Mouse (Mus musculus) CD4-positive, CD25-positive, alpha-beta regulatory T cell, adult 2 months (primary cell): Measurements from ENCODE around the gene Kdm1a.
A peak's percentile ranks its signal among the peaks of the same experiment; 100 is the strongest.

Experiments used
- DNase-seq: peaks from one replicate; pipeline ENCODE4 v3.0.0-alpha.2; 2012; ENCODE audit warnings: low read depth, low spot score

The Kdm1a gene

DNA sequence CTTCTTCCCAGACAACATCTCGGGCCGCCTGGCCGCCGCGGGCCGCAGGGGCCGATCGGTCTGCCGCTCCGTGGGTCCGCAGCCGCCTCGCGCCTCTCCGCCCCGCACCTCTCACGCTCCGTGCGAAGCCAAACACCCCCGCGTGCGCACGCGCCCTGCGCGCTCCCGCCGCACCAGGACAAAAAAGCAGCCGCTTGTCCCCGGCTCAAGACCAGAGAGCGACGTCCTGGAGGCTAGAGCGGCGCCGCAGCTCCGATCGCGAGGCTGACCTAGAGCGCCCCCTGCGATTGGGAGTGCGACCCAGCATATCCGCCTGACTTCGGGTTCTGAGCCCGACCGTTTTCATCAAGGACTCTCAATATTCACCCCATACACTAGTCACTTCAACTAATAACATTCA lies at the start of gene Kdm1a:
Gene Kdm1a (minus strand): TSS at position 156 of the 400 bp plus-strand sequence.
- peak; percentile 98 for DNase-seq

DNA sequence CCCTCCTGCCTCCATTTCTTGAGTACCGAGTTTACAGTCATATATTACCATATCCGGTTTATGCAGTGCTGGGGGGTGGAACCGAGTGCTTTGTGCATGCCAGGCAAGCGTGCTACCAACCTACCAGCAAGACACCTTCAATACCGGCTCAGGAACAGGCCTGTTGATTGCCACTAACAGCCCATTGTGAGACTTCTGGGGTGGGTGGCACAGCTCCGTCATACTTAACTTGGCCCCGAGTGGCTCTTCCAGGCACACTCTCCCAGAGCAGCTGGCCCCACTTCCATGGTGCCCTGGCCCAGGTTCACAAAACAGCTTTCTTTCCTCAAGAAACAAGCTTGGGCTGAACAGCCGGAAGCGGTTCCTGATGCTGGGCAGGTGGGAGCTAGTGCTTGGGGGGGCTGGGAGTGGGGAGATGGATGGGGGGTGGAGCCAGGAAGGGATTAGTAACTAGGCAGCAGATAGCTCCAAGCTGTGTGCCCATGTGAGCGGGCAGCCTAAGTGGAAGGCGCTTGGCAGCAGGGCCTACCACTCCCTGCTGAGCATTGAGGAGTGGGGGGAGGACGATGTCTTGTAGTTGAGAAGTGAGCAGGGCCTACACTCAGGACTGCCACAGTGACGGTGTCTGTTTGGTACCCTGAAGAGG lies 49.5 kb upstream of the Kdm1a start:
- DNase-seq, result no peak

DNA sequence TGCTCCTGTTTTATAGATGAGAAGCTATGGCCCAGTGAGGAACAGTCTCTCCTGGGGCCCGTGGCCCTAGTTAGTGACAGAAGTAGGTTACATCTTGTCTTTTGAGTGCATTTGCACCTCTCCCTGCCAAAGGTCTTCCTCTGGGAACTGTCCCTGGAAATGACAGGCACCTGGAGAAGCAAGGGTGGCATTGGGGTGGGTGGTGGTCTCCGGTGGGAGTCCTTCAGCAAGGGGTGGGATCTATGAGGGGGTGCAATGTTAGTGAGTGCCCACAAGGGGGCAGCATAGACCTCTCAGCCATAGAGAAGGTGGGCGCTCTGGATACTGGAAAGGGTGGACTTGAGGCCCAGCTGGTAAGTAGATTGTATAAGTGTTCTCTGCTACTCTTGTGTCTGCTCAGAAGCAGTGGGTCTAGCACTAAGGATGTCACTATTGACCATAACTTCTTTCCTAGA lies 48.9 kb upstream of the Kdm1a start:
- peak; percentile 63 for DNase-seq

DNA sequence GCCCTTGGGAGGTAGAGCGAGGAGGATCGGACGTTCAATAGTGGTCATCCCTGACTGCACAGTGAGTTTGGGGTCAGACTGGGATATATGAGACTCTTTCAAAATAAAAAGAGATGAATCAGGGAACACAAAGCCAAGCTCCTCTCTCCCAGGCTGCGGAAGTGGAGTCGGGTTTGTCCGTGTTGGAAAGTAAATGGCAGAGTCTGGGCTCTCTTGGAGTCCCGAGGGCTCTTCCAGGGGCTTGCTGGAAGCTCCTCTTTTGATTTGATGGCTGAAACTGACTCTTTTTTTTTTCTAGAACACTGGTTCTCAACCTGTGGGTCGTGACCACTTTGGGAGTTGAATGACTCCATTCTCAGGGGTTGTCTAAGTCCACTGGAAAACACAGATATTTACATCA lies 47.7 kb upstream of the Kdm1a start:
- no peak for DNase-seq

DNA sequence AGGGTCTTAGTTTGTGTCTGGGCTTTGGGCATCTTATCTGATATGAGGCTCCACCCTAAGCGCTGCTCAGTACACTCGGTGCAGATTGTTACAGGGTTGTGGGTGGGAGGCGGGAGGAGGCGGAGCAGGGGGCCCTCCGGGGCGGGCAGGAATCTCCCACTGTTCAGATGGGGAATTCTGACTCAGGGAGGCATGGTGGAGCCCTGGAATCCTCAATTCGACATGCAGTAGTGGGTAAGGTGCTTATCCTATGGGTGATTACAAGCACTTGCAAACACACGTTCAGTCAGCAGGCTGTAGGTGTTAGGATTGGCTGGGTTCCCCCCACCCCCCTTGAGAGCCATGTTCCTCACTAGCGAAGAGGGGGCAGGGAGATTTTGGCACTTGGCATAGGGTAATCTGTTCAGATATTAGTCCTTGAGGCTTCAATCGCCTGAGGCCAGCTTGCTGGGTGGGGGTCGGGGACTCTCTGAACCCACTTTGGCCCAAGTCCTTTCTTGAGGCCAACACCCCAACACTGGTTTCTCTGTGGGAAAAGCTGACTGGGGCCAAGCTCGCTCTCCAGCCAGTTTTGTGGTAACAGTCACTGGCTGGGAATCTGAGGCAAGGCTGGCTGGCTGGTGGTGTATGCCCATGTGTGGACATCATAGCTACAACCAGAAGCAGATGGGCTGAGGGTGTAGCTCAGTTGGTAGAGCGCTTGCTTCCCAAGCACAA lies 47.1 kb upstream of the Kdm1a start:
- DNase-seq, result no peak

DNA sequence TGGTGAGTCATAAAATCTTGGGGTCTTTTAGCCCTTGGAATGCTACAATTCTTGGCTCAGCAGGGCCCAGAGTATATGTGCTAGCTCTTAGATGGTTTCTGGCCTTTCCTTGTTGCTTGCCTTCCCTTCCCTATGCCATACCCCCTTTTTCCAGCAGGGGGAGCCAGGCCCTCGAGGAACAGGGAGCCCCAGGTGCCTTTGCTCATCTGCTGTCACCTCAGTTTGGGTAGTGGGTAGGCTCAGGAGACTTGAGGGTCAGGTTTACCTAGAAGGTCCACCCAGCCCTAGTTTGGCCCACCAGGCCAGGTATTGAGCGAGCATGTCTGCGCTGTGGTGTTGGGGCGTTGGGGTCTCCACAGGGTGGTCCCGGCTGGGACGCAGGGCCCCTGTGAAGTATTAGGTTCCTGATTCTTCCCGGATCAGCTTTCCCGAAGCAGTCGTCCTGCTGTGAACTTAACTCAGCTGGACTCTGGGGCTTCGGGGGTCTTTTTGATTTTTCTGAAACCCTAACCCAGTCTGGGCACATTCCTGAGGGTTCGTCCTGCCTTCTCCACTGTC lies 46.5 kb upstream of the Kdm1a start:
- peak; percentile 81 for DNase-seq

DNA sequence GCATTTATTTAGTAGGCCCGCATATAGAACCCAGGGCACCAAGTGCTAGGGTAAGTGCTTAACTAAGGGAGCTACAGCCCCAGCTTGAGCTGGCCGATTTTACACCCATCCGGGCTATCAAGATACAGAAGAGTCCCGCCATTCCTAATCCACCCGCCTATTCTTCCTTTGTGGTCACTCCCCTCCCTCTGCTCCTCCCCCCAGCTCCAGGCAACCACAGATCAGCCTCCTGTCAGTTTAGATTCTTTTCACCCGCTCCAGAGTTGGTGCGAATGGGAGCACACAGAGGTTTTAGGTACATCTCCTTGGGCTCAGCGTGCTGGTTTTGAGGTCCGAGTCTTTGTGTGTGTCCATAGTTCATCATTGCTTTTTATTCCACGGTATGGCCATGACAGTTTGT lies 36.4 kb upstream of the Kdm1a start:
- DNase-seq, result no peak

DNA sequence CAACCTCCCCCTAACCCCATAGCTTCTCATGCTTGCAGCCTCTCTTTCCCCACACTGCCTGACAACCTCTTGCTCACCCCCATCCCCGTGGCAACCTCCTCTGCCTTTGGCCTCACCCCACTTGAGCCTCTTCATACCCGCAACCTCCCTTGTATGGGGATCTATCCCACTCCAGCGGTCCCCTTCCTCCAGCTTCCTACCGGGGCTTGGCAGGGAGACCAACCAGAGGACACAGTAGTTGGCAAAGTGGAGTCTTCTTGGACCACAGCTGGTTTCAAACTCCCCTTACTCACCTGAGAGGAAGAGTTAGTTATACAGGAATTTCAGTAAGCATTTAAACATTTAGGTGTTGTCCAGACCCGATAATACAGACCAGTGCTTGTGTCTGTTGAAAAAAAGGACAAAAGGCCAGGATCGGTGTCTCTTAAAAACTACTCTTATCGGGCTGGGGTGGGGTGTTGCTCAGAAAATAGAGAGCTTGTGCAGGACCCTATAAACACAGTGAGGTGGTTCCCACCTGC lies 35.8 kb upstream of the Kdm1a start:
- DNase-seq, result no peak

DNA sequence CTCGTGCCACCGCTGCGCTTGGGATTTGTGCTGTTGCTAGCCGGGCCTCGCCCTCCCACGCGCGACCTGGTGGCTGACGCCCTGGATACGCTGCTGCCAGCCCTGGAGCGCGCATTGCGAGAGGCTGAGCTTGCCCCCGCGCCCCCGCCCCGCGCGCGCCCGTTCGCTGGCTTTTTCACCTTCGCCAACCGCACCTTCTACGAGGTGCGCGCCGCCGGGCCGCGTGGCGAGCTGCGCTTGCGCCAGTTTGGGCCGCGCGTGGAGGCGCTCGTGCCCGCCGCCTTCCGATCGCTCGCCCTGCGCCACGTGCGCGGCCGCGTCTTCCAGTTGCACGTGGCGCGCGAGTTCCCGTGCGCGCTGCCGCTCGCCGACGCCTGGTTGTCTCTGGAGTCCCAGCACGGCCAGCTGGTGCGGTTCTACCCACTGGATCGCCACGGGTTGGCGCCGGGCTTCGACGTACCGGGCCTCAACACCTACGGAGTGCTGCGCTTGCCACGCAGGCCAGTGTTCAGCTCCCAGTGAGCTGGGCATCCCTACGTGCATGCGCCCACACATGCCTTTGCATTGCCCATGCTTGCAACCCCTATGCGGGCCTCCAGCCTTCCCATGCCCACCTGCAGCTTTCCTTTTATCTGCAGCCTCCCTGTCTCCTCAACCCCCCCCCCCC lies 35.2 kb upstream of the Kdm1a start:
- peak; percentile 25 for DNase-seq

DNA sequence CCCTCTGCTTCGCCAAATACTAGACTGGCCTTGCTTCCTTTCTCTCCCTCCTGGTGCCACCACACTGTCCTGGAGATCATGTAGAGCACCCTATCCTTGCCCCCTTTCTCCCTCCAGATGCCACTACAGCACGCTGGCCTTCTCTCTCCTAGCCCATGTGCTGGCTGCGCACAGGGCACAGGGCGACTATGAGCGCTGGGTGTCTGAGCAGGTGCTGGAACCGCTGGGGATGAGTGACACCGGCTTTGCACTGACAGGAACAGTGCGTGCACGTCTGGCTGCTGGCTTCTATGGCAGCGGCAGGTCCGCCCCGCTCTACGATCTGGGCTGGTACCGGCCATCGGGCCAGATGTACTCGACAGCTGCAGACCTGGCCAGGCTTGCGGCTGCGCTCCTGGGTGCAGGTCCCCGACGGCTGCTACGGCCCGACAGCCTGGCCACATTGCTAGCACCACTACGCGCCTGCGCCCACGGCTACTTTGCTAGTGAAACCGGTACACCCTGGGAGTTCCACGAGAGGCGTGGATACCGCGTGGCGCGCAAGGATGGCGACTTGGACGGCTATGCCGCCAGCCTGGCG lies 34.5 kb upstream of the Kdm1a start:
- no peak for DNase-seq

DNA sequence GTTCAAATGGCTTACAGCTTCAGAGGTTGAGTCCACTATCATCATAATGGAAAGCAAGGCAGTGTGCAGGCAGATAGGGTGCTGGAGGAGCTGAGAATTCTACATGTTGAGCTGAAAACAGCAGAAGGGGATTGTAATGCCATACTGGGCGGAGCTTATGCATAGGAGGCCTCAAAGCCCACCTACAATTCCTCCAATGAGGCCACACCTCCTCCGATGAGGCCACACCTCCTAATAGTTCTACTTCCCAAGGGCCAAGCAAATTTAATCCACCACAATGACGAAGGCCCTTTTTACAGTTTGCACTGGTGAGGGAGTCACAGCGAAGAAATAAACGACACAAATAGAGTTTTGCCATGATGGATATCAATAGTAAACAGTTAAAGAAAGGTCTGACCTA lies 34.0 kb upstream of the Kdm1a start:
- no peak for DNase-seq

DNA sequence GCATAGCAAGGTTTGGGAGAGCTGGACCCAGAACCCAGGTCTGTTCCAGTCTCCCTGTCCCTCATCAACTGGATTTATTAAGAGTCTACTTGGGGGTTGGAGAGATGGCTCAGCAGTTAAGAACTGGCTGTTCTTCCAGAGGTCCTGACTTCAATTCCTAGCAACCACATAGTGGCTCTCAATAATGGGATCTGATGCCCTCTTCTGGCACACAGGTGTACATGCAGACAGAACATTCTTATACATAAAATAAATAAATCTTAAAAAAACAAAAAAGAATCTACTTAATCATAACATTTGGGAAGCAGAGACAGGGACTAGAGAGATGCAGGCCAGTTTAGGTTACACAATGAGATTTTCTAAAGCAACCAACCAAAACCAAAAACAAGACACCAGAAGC lies 33.5 kb upstream of the Kdm1a start:
- DNase-seq, result no peak

DNA sequence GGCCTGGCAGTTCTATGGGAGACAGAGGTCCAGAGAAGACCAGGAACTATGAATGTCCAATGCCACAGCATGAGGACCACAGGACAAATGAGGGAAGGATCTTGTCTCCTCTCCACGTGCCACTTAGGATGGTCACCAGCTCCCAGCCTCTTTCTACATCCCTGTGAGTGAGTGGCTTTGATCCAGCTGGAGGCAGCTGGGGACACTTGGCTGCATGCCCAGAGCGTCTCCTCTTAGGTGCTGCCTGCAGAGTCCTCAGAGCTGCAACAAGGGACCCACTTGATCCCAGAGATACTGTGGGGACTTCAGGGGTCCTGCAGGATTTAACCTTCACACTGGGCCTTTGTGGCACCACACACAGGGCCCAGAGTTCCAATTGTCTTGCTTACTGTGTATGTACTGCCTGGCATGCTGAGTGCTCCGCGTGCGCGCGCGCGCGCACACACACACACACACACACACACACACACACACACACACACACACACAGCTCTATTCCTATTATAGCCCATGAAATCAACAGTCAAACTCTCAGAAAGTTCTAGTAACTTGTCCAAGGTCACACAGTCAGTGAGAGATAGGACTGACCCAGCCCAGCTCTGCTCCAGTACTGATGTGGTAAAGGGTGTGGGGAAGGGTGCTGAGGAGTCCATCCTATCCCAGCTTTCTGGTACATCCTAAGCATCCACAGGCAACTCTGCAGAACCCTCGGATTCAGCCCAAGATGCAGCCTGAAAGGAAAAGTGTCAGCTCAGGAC lies 28.9 kb upstream of the Kdm1a start:
- DNase-seq, result no peak

DNA sequence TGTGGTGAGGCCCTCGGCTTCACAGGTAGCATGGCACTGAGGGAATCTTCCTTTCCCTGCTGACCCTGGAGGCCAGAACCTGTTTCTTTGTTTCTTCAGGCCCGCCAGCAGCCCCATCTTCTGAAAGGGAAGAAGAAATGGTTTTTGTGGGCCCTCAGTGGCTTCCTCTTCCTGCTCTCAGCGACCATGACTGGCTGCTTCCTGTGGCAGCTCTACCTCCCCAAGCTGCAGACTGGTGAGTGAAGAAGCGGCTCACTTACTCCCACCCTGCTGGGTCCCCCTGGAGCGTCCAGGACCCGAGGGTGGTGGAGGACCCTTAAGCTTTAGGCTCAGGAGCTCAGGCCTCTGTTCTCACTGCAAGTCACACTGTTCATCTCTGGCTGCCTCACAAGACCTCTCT lies 24.1 kb upstream of the Kdm1a start:
- peak; percentile 36 for DNase-seq

DNA sequence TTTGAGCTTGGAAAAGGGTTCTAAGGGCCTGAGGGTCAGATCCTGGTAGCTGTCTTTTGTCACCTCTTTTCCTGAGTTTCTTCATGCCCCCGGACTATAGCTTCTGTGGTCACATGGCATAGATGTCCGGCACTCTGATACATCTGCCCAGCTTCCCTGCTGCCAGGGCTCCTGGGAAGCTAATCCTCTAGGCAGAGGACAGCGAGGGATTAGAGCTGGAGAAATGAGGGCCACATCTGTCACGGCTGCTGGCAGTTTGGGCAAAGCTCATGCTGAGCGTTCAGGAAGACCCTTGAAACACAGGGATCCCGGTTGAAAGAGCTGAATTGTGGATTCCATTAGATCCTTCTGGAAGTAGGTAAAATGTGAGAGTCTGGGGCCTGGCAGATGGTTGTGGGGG lies 19.9 kb upstream of the Kdm1a start, which contains the start of gene Lactbl1:
Gene Lactbl1 (plus strand): TSS at position 234 of the 400 bp plus-strand sequence.
- DNase-seq, result no peak

DNA sequence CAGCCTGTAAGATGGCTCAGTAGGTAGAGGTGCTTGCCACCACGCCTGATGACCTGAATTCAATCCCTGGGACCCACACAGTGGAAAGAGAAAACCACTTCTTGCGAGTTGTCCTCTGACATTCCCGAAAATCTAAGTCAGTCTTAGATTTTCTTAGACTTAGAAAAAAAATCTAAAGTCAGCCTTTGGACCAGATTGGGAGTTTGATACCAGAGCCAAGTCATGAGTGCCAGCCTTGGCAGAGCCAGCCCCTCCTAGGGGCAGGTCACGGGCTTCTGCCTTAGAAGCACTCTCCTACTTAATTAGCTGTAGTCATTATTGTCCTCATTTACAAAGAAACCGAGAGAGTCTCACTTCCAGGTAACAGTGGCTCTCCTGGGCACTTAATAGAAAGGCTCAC lies 19.4 kb upstream of the Kdm1a start:
- no peak for DNase-seq

DNA sequence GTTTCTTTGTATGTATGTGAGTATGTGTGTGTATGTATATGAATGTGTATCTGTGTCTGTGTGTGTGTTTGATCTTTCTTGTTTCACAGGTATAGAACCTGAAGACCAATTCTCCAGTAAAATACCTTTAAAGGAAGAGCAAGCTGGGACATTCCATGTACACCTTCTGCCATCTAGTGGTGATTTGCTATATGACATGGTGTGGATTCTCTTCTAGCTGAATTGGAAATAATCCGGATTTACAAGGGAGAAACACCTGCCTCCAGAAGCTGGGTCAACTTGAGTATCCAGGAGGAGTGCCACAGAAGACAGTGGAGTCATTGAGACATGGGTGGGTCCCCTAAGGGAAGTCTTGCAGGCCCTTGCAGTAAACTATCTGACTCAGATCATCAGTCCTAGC lies 18.8 kb upstream of the Kdm1a start:
- peak; percentile 77 for DNase-seq

DNA sequence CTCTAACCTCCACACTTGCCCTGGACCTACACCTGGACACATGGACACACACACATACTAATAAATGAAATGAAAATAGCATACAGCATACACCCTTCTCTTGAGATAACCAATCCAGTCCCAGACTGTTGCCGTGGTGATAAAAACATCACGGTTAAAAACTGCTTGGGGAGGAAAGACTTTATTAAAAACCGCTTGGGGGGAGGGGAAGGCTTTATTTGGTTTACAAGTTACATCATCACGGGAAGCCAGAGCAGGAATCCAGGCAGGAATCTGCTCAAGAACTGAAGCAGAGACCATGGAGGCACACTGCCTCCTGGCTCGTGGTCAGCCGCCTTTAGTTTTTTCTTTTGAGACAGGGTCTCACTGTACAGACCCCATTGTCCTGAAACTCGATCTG lies 11.1 kb upstream of the Kdm1a start:
- DNase-seq, result no peak

DNA sequence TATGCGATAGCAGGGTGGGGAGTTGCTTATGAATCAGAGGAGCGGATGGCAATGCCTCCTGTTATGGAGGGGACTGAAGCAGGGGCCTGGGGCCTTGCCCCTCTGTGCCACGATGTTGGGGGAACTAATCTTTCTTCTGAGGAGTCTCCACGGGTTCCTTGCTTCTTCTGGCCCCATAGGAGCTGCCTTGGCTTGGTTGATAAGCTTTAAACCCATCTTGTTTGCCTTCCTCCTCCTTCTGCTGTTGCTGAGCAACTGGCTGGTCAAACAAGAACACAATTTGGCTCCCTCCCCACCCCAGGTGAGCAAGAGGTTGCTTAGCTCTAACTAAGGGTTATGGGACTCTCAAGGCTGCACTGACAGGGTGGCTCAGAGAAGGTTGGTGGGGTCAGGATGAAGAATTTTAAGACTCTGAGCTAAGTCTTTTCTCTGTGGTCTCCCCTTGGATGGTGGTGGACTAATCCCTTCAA lies 7.9 kb upstream of the Kdm1a start, which contains the start of gene Tex46:
Gene Tex46 (plus strand): TSS at position 51 of the 470 bp plus-strand sequence.
- DNase-seq, result no peak

DNA sequence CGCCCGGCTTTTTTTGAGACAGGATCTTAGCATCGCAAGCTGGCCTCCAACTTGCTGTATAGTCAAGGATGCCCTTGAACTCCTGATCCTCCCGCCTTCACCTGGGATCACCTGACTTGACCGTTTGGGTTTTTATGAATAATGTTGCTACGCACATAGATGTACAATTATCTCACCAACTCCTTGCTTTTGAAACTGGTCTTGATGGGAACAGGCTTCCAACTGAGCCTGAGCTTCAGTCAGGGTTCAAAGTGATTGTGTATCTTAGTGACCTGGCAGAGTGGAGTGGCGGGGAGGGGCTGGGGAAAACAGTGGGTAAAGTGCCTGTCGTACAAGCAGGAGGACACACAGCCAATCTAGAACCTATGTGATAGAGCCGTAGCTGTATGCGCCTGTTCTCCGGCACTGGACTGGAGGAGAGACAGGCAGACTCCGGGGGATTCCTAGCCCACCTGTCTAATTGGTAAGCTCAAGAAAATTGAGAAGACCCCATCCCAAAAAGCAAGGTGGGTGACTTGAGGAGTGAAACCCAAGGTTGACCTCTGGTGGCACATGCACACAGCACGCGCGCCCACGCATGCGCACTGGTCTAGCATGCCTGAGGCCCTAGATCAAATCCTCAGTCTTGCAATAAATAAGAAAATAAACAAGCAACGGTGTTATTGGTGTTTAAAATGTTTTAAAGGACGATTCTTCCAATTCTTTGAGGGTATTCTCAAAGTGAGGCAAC lies 3.4 kb upstream of the Kdm1a start:
- no peak for DNase-seq
